Mouse (Mus musculus): ENCODE data around the gene Atp6v0e. TPM values are rescaled to one million over a fixed set of nuclear protein-coding genes. Genes with fewer than 3 reads are reported as not detected.
A peak's percentile ranks its signal among the peaks of the same experiment; 100 is the strongest.

Atp6v0e gene
- polyA plus RNA-seq, 1 experiment from 2014 or later = 382 TPM

DNA sequence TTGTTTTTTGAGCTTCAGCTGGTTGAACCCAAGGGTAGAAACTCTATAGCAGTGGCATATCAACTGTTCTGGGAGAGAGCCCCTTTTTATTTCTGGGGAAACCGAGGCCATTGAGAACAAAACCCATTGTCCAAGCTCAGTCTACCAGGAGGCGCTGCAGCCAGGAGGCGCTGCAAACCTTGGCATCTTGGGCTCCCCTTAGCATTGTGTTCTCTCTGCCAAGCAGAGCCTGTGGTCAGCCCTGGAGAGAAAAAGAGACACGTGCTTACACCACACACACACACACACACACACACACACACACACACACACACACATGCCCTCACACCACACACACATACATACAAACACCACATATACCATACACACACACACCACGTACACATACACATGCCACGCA, 42.7 kb upstream of the Atp6v0e start:
- H3K4me3 ChIP-seq (ENCODE audit: low read depth, low read length) = no peak overlapping the region
- peaks cover 4% of the 10 kb centered on the region; the same call in 1 of the 2 replicates for H3K36me3 ChIP-seq (ENCODE audit: insufficient read depth, low read length)
- DNase-seq (ENCODE audit: low spot score) (no peak), ATAC-seq (no peak)
- H3K4me1 ChIP-seq (ENCODE audit: insufficient read depth, low read depth, low read length) = peaks cover 14% of the 10 kb centered on the region
- no peaks in the 10 kb centered on the region for H3K9me3 ChIP-seq (ENCODE audit: low read length)
- WGBS = 88% methylated on average over 6 of the region's 6 CpGs
- peak overlapping the region; percentile 94 for H3K27ac ChIP-seq (ENCODE audit: low read length)
- no peaks in the 10 kb centered on the region for H3K27me3 ChIP-seq (replicated peaks; ENCODE audit: insufficient read depth, low read length)
- no peak for TF ChIP-seq EP300 (IDR thresholded peaks at IDR 0.05)
- TF ChIP-seq CTCF (IDR thresholded peaks at IDR 0.05) = no peak
- no peak overlapping the region for H3K9ac ChIP-seq (replicated peaks; ENCODE audit: low read depth)
- H3K4me2 ChIP-seq (replicated peaks; ENCODE audit: low read depth, low read length) = no peak overlapping the region

DNA sequence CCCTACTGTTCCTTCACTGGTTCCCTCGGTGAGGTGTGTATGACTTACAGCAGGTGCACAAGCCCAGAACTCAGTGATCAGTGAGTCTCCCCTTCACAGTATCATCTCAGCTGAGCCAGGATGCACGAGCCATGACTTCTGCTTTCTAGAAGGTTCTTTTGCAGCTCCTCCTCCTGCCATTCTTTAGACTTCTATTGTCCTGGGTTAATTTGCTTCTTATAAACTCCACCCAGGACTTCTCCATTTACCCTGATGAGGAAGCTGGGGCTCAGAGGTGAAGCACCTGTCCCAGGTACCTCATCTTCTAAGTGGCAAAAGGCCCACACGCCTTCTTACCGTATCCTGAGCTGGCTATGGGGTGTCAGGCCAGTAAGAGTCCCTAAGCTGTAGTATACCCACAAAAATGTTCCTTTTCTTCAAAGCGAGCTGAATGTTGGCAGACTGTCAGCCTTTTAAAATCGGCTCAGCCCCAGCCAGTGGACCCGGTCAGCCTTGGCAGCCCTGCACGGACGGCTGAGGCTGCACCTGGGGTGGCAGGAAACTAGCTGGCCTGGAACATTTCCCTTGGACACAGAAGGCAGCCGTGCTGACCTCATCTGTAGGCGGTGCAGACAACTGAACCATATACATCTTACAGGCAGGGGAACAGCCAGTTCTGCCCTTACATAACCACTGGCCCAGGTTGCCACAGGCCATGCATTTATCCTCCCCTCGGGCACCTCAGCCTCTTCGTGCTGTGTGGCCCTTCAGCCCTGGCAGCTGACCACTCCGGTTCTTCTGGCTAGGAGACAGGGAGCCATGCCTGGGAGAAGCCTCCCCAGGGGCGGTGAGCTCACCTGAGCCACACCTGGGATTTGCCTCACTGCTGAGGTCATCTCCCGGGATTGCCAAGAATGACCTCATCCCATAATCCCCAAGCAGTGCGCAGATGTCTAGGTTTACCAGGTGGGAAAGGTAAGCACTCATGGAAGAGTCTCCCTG, 42.0 kb upstream of the Atp6v0e start:
- DNase-seq (ENCODE audit: low spot score) (peak; percentile 87), ATAC-seq (peak; percentile 72)
- peaks cover 4% of the 10 kb centered on the region; the same call in 1 of the 2 replicates for H3K36me3 ChIP-seq (ENCODE audit: insufficient read depth, low read length)
- no peak overlapping the region for H3K4me2 ChIP-seq (replicated peaks; ENCODE audit: low read depth, low read length)
- peaks cover 14% of the 10 kb centered on the region for H3K4me1 ChIP-seq (ENCODE audit: insufficient read depth, low read depth, low read length)
- H3K9me3 ChIP-seq (ENCODE audit: low read length) = no peaks in the 10 kb centered on the region
- no peak for TF ChIP-seq CTCF (IDR thresholded peaks at IDR 0.05)
- TF ChIP-seq EP300 (IDR thresholded peaks at IDR 0.05) = peak; percentile 94
- no peaks in the 10 kb centered on the region for H3K27me3 ChIP-seq (replicated peaks; ENCODE audit: insufficient read depth, low read length)
- H3K4me3 ChIP-seq (ENCODE audit: low read depth, low read length) = no peak overlapping the region
- peak overlapping the region; percentile 94 for H3K27ac ChIP-seq (ENCODE audit: low read length)
- H3K9ac ChIP-seq (replicated peaks; ENCODE audit: low read depth) = peak overlapping the region; percentile 36; the same call in 1 of the 2 replicates
- WGBS = 45% methylated on average over 17 of the region's 17 CpGs

GRCm38 (mm10) chr17:26621912-26622311, 41.1 kb upstream of the Atp6v0e start:
- DNase-seq (ENCODE audit: low spot score) (no peak), ATAC-seq (no peak)
- WGBS = 76% methylated on average over 5 of the region's 5 CpGs
- H3K4me1 ChIP-seq (ENCODE audit: insufficient read depth, low read depth, low read length) = peaks cover 14% of the 10 kb centered on the region
- H3K27me3 ChIP-seq (replicated peaks; ENCODE audit: insufficient read depth, low read length) = no peaks in the 10 kb centered on the region
- no peak overlapping the region for H3K4me2 ChIP-seq (replicated peaks; ENCODE audit: low read depth, low read length)
- H3K9ac ChIP-seq (replicated peaks; ENCODE audit: low read depth) = no peak overlapping the region
- TF ChIP-seq CTCF (IDR thresholded peaks at IDR 0.05) = no peak
- no peak for TF ChIP-seq EP300 (IDR thresholded peaks at IDR 0.05)
- H3K9me3 ChIP-seq (ENCODE audit: low read length) = no peaks in the 10 kb centered on the region
- peak overlapping the region; percentile 94 for H3K27ac ChIP-seq (ENCODE audit: low read length)
- no peak overlapping the region for H3K4me3 ChIP-seq (ENCODE audit: low read depth, low read length)
- no peaks in the 10 kb centered on the region; the same call in 1 of the 2 replicates for H3K36me3 ChIP-seq (ENCODE audit: insufficient read depth, low read length)

DNA sequence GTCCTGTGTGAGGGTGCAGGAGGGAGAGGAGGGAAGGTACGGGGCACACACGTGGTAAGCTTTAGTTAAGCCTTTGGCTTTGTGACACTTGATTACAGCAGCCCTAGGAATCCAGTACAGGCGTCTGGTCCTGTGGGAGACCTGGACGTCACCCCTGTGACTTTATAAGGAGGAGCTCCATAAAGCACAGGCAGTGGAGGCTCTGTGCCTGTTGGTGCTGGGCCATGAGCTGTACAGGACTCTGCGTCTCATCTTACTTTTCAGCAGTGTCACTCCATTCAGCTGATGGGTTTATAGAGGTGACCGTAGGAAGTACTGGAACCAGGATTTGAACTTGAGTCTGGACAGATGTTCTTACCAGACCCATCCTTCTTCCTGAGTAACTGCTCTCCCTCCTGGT, 39.0 kb upstream of the Atp6v0e start:
- Histone ChIP-seq H3K36me3 (ENCODE audit: insufficient read depth, low read length) (peaks cover 3% of the 10 kb centered on the region; the same call in 1 of the 2 replicates), H3K4me1 (ENCODE audit: insufficient read depth, low read depth, low read length) (peaks cover 10% of the 10 kb centered on the region), H3K27me3 (replicated peaks; ENCODE audit: insufficient read depth, low read length) (no peaks in the 10 kb centered on the region), H3K4me3 (ENCODE audit: low read depth, low read length) (no peak overlapping the region), H3K9ac (replicated peaks; ENCODE audit: low read depth) (no peak overlapping the region), H3K4me2 (replicated peaks; ENCODE audit: low read depth, low read length) (no peak overlapping the region), H3K9me3 (ENCODE audit: low read length) (no peaks in the 10 kb centered on the region), H3K27ac (ENCODE audit: low read length) (no peak overlapping the region)
- TF ChIP-seq EP300 (IDR thresholded peaks at IDR 0.05) (no peak), CTCF (IDR thresholded peaks at IDR 0.05) (no peak)
- ATAC-seq = no peak
- DNase-seq (ENCODE audit: low spot score) = no peak
- WGBS = 95% methylated on average over 6 of the region's 6 CpGs

- Histone ChIP-seq H3K4me2 (replicated peaks; ENCODE audit: low read depth, low read length) (no peak overlapping the region), H3K4me3 (ENCODE audit: low read depth, low read length) (no peak overlapping the region), H3K4me1 (ENCODE audit: insufficient read depth, low read depth, low read length) (peaks cover 10% of the 10 kb centered on the region), H3K9me3 (ENCODE audit: low read length) (no peaks in the 10 kb centered on the region), H3K36me3 (ENCODE audit: insufficient read depth, low read length) (peaks cover 3% of the 10 kb centered on the region; the same call in 1 of the 2 replicates), H3K27me3 (replicated peaks; ENCODE audit: insufficient read depth, low read length) (no peaks in the 10 kb centered on the region), H3K27ac (ENCODE audit: low read length) (no peak overlapping the region), H3K9ac (replicated peaks; ENCODE audit: low read depth) (no peak overlapping the region)
- no peak for TF ChIP-seq EP300 (IDR thresholded peaks at IDR 0.05)
- TF ChIP-seq CTCF (IDR thresholded peaks at IDR 0.05) = no peak
- no peak for ATAC-seq
- WGBS = 92% methylated on average over 9 of the region's 10 CpGs
- no peak for DNase-seq (ENCODE audit: low spot score)
These were observed 38.0 kb upstream of the Atp6v0e start for GRCm38 (mm10) chr17:26624999-26625398.

GRCm38 (mm10) chr17:26625521-26626010, 37.5 kb upstream of the Atp6v0e start:
- 91% methylated on average over 2 of the region's 2 CpGs for WGBS

More at GRCm38 (mm10) chr17:26625521-26626010, 37.5 kb upstream of the Atp6v0e start:
- H3K4me3 ChIP-seq (ENCODE audit: low read depth, low read length) = no peak overlapping the region
- peaks cover 9% of the 10 kb centered on the region for H3K4me1 ChIP-seq (ENCODE audit: insufficient read depth, low read depth, low read length)
- no peak for DNase-seq (ENCODE audit: low spot score)
- H3K36me3 ChIP-seq (ENCODE audit: insufficient read depth, low read length) = peaks cover 3% of the 10 kb centered on the region; the same call in 1 of the 2 replicates
- H3K27me3 ChIP-seq (replicated peaks; ENCODE audit: insufficient read depth, low read length) = no peaks in the 10 kb centered on the region
- no peak overlapping the region for H3K27ac ChIP-seq (ENCODE audit: low read length)
- ATAC-seq = no peak
- H3K9ac ChIP-seq (replicated peaks; ENCODE audit: low read depth) = no peak overlapping the region
- no peak for TF ChIP-seq EP300 (IDR thresholded peaks at IDR 0.05)
- no peak for TF ChIP-seq CTCF (IDR thresholded peaks at IDR 0.05)
- H3K4me2 ChIP-seq (replicated peaks; ENCODE audit: low read depth, low read length) = no peak overlapping the region
- no peaks in the 10 kb centered on the region for H3K9me3 ChIP-seq (ENCODE audit: low read length)

Data from lung, postnatal 0 days (tissue).